Mouse (Mus musculus) left cerebral cortex, adult 18-20 months (tissue): Measurements from ENCODE around the gene Rundc3b. TPM values are rescaled to one million over a fixed set of nuclear protein-coding genes. Genes with fewer than 3 reads are reported as not detected.

Experiments
- DNase-seq, 2 experiments: peaks; one replicate each; pipeline ENCODE4 v3.0.0; 2021 to 2022; ENCODE audit warnings: low spot score in 2 of 2, mixed read lengths in 1 of 2
- total RNA-seq, 2 experiments: library from RNA; stranded (reverse); gene quantifications; 2 replicates each; pipeline ENCODE4 v1.2.3; 2021

Rundc3b gene
- total RNA-seq, 2 experiments from 2014 or later = 32.2 to 34.4 TPM

DNA sequence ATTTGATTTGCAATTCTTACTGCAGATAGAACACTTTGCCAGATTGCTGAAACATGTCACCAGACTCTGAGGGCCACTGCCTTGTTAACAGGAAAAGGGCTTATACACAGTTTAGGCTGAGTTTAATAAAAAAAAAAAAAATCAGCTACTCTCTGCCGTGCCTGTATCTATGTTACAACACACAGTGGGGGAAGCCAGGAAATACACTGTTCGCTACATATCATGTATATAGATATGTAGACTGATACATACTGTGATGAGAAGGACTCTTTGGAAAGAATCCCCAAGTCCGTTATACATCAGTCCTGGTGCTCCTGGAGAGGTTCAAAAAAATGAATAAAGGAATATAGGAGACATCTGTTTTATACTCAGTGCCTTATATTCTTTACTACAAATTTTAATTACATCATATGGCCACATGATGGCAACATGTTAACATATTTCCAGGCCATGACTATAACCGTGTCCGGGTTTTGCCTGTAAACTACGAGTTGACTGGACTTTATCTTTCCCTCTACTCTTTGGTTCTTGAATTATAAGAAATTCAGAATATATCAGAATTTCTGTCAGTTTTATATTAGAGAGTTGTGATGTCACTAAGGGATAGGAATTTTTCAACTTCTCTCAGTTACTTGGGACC, 133.2 kb downstream of the Rundc3b start:
- no peak for DNase-seq

DNA sequence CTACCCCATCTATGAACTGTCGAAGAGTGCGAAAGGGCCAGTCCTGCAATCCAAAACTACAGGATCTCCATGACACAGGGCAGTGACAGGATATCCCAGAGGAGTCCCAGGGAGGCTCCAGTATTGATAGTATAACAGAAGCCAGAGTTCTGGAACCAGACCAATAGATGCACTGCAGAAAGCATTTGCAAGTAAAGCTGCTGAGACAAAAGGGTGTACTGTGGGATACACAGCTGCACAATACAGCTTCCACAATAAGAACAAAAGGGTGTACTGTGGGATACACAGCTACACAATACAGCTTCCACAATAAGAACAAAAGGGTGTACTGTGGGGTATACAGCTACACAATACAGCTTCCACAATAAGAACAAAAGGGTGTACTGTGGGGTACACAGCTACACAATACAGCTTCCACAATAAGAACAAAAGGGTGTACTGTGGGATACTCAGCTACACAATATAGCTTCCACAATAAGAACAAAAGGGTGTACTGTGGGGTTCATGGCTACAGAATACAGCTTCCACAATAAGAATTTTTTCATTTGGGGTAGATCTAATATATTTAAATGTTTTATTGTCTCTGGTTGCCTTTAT, 134.0 kb downstream of the Rundc3b start:
- no peak for DNase-seq

DNA sequence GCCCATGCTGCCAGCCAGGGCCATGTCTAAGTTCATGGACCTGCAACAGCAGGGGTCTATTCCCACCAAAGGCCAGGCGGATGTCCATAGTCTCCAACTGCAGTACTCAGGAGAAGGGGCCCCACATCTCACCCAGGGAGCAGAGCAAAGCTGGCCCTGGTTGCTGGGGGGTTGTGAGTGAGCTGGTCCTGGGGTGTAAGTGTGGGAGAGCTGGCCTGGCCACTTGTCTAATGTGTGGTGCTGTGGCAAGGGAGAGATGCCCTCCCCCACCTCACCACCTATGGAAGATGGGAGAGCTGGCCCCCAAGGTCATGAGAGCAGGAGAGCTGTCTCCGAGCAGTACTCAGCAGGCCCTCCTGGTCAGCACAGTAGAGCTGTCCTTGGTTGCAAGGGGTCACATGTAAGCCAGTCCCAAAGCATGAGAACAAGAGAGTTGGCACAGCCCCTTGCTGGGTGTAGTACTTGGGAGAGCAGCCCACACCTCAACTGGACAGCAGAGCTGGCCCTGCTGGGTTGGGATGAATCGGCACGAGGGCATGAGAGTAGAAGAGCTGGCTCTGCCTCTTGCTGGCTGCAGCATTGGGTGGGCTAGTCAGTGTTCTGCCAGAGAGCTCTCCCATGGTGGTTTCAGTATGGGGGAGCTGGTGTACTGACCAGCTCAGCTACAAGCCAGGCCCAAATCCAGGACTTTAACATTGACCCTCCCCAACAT, 134.6 kb downstream of the Rundc3b start:
- DNase-seq = no peak

DNA sequence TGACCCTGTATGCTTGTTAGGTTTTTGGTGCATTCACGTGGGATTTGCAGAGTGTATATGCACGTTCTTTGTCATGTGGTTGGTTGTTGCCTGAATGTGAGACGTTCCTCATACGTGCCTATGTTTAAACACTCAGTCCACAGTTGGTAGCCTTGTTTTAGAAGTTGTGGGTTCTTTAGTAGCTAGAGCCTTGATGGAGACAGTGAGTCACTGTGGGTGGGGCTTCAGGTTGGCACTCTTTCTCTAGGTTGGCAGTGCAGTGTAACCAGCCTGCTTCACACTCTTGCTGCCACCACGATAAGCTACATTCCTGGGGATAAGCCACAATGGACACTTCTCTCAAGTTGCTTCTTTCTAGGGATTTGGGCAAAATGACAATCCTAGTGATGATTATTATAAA, 166.2 kb downstream of the Rundc3b start:
- no peak for DNase-seq

DNA sequence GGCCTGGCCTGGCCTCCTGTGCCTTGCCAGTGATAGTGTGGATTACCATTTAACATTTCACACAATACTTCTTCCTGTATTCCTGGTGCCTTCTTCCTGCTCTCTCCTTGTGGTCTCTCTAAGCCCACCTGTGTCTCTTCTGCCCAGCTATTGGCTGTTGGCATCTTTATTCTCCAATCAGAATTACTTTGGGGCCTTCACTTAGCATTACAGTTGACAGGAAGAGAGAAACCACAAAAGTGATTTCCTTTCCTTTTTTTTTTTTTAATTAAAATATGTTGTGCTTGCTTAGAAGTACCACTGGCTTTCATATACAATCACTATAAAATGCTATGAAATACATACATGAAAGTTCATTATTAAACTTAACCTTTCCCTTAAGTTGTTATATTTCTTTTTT, 167.2 kb downstream of the Rundc3b start:
- DNase-seq = no peak

Other genes starting within 250 kb of the Rundc3b start
- 1 to 10 TPM; 1.8 to 2.1 TPM for gene Dbf4, start 200.2 kb downstream of the Rundc3b start, total RNA-seq
- 10 to 100 TPM; 11.7 TPM for gene Slc25a40, start 200.1 kb downstream of the Rundc3b start, total RNA-seq
- gene Abcb1a, start 37.1 kb upstream of the Rundc3b start, total RNA-seq = 10 to 100 TPM; 15.3 to 19.5 TPM
- 1 to 10 TPM; 1.6 to 2.9 TPM for gene Abcb1b, start 175.2 kb upstream of the Rundc3b start, total RNA-seq